Mouse (Mus musculus): Measurements from ENCODE around the gene Aqp12. TPM values are rescaled to one million over a fixed set of nuclear protein-coding genes. Genes with fewer than 3 reads are reported as not detected.
"Not testable (repeated sequence)": the region's sequence is repeated elsewhere in the genome, so short reads cannot be mapped to it uniquely, and the experiment has no call there.

Aqp12 gene
- polyA plus RNA-seq (2012; rRNA removed) = not detected in 2 replicates

- 75% methylated on average over 7 of the region's 7 CpGs for WGBS
- Histone ChIP-seq H3K4me1 (ENCODE audit: control insufficient read depth, insufficient read depth, low read length) (no peaks in the 10 kb centered on the region), H3K4me3 (ENCODE audit: insufficient read depth, low read depth, low read length) (no peak within 1 kb of the TSS), H3K27me3 (replicated peaks; ENCODE audit: control insufficient read depth, insufficient read depth, low read length) (no peaks in the 10 kb centered on the region), H3K27ac (ENCODE audit: insufficient read depth, low read depth, low read length) (no peak within 1 kb of the TSS), H3K36me3 (ENCODE audit: control insufficient read depth, insufficient read depth, low read length) (no peaks in the 10 kb centered on the region)
- no peak for TF ChIP-seq CTCF (conservative IDR thresholded peaks at IDR 0.05; ENCODE audit: insufficient read depth, insufficient read length, low read depth, low read length)
- TF ChIP-seq POLR2A (IDR thresholded peaks at IDR 0.05; ENCODE audit: low read depth, low read length) = no peak
- no peak for DNase-seq
Observed at GRCm38 (mm10) chr1:93006061-93006460, at the start of gene Aqp12. Gene Aqp12, plus strand, starts transcription at chr1:93006334.

DNA sequence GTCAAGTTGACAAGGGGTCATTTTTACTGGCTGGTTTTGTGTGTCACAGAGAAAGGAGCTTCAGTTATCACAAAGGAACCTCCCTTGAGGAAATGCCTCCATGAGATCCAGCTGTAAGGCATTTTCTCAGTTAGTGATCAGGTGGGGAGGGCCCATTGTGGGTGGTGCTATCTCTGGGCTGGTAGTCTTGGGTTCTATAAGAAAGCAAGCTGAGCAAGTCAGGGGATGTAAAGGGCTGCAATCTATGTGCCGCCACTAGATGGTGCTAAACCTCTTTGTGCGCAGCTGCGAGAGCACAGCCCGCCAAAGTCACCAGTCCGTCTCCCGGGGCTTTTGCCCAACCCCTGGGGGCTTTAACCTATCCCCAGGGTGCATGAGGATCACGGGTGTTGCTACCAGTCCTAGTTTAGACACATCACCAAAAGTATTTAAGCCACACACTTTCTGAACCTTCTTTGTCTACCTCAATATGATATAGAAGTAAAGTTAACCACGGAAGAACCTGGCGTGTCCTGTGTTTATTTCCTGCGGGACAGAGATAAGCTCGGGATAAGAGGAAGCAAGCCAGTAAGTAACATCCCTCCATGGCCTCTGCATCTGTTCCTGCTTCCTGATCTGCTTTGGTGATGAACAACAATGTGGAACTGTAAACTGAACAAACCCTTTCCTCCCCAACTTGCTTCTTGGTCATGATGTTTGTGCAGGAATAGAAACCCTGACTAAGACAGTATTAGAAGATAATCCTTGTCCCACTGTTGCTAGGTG is 49.4 kb upstream of the Aqp12 start:
- H3K36me3 ChIP-seq (ENCODE audit: control insufficient read depth, insufficient read depth, low read length); H3K4me3 ChIP-seq (ENCODE audit: insufficient read depth, low read depth, low read length); H3K4me1 ChIP-seq (ENCODE audit: control insufficient read depth, insufficient read depth, low read length); H3K27me3 ChIP-seq (replicated peaks; ENCODE audit: control insufficient read depth, insufficient read depth, low read length); H3K27ac ChIP-seq (ENCODE audit: insufficient read depth, low read depth, low read length): not testable (repeated sequence)
- WGBS = 7% methylated on average over 11 of the region's 11 CpGs
- peak; percentile 29; the same call in 1 of the 2 replicates for TF ChIP-seq CTCF (conservative IDR thresholded peaks at IDR 0.05; ENCODE audit: insufficient read depth, insufficient read length, low read depth, low read length)
- peak; percentile 73 for DNase-seq

- Histone ChIP-seq H3K4me1 (ENCODE audit: control insufficient read depth, insufficient read depth, low read length) (no peaks in the 10 kb centered on the region), H3K27me3 (replicated peaks; ENCODE audit: control insufficient read depth, insufficient read depth, low read length) (no peaks in the 10 kb centered on the region), H3K27ac (ENCODE audit: insufficient read depth, low read depth, low read length) (no peak overlapping the region), H3K36me3 (ENCODE audit: control insufficient read depth, insufficient read depth, low read length) (no peaks in the 10 kb centered on the region), H3K4me3 (ENCODE audit: insufficient read depth, low read depth, low read length) (no peak overlapping the region)
- 66% methylated on average over 1 of the region's 1 CpGs for WGBS
- no peak for DNase-seq
- TF ChIP-seq CTCF (conservative IDR thresholded peaks at IDR 0.05; ENCODE audit: insufficient read depth, insufficient read length, low read depth, low read length) (no peak), POLR2A (IDR thresholded peaks at IDR 0.05; ENCODE audit: low read depth, low read length) (no peak)
Observed at GRCm38 (mm10) chr1:92958999-92959398, 47.1 kb upstream of the Aqp12 start.

DNA sequence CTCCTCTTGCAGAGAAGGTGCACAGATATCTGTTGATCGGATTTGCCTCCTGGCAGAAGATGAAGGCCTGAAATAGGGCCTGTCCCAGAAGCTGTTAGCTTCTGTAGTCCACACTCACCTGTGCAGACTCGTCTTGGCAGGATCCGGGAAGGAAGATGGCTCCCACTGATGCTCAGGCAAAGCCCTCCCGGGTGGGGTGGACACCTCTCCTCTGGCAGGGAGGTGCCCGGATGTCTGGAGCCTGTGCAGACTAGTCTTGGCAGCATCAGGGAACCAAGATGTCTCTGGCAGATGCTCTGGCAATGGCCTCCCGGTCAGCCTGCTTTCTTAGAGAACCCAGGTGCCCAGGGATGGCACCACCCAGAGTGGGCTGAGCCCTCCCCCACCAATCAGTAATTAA is 35.3 kb upstream of the Aqp12 start:
- H3K27me3 ChIP-seq (replicated peaks; ENCODE audit: control insufficient read depth, insufficient read depth, low read length); H3K36me3 ChIP-seq (ENCODE audit: control insufficient read depth, insufficient read depth, low read length); H3K4me3 ChIP-seq (ENCODE audit: insufficient read depth, low read depth, low read length); DNase-seq; H3K4me1 ChIP-seq (ENCODE audit: control insufficient read depth, insufficient read depth, low read length); H3K27ac ChIP-seq (ENCODE audit: insufficient read depth, low read depth, low read length): not testable (repeated sequence)
- 92% methylated on average over 6 of the region's 6 CpGs for WGBS

GRCm38 (mm10) chr1:92971879-92972795 is 34.0 kb upstream of the Aqp12 start:
- Histone ChIP-seq H3K4me1 (ENCODE audit: control insufficient read depth, insufficient read depth, low read length) (no peaks in the 10 kb centered on the region), H3K27ac (ENCODE audit: insufficient read depth, low read depth, low read length) (no peak overlapping the region), H3K27me3 (replicated peaks; ENCODE audit: control insufficient read depth, insufficient read depth, low read length) (no peaks in the 10 kb centered on the region), H3K4me3 (ENCODE audit: insufficient read depth, low read depth, low read length) (no peak overlapping the region), H3K36me3 (ENCODE audit: control insufficient read depth, insufficient read depth, low read length) (no peaks in the 10 kb centered on the region)
- TF ChIP-seq CTCF (conservative IDR thresholded peaks at IDR 0.05; ENCODE audit: insufficient read depth, insufficient read length, low read depth, low read length) = no peak
- TF ChIP-seq POLR2A (IDR thresholded peaks at IDR 0.05; ENCODE audit: low read depth, low read length) = no peak
- WGBS = 80% methylated on average over 7 of the region's 7 CpGs
- peak; percentile 8 for DNase-seq

DNA sequence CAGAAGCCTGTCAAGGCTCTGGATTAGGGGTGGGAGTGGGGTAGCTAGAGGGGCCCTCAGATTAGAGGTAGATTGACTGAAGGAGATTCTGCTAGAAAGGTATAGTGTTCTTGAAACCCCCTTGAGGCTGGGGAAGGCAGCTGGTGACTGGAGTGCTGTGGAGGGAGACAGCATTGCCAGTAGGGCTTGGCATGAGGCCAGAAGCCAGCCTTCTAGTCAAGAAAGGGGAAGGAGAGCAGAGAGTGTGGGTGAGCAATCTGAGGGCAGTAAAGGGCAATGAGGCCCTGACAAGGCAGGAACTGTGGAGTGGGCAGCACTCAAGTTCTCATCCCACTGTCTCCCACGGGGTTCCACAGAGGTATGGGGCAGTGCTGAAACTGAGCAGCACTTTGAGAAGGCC is 33.3 kb upstream of the Aqp12 start:
- Histone ChIP-seq H3K27me3 (replicated peaks; ENCODE audit: control insufficient read depth, insufficient read depth, low read length) (no peaks in the 10 kb centered on the region), H3K27ac (ENCODE audit: insufficient read depth, low read depth, low read length) (no peak overlapping the region), H3K4me1 (ENCODE audit: control insufficient read depth, insufficient read depth, low read length) (no peaks in the 10 kb centered on the region), H3K36me3 (ENCODE audit: control insufficient read depth, insufficient read depth, low read length) (no peaks in the 10 kb centered on the region), H3K4me3 (ENCODE audit: insufficient read depth, low read depth, low read length) (no peak overlapping the region)
- TF ChIP-seq POLR2A (IDR thresholded peaks at IDR 0.05; ENCODE audit: low read depth, low read length) (no peak), CTCF (conservative IDR thresholded peaks at IDR 0.05; ENCODE audit: insufficient read depth, insufficient read length, low read depth, low read length) (no peak)
- DNase-seq = peak; percentile 39
- WGBS = 29% methylated on average over 1 of the region's 1 CpGs

GRCm38 (mm10) chr1:92976141-92976566 is 30.0 kb upstream of the Aqp12 start:
- Histone ChIP-seq H3K36me3 (ENCODE audit: control insufficient read depth, insufficient read depth, low read length) (no peaks in the 10 kb centered on the region), H3K27me3 (replicated peaks; ENCODE audit: control insufficient read depth, insufficient read depth, low read length) (no peaks in the 10 kb centered on the region), H3K4me1 (ENCODE audit: control insufficient read depth, insufficient read depth, low read length) (no peaks in the 10 kb centered on the region), H3K27ac (ENCODE audit: insufficient read depth, low read depth, low read length) (no peak overlapping the region), H3K4me3 (ENCODE audit: insufficient read depth, low read depth, low read length) (no peak overlapping the region)
- TF ChIP-seq CTCF (conservative IDR thresholded peaks at IDR 0.05; ENCODE audit: insufficient read depth, insufficient read length, low read depth, low read length) = no peak
- TF ChIP-seq POLR2A (IDR thresholded peaks at IDR 0.05; ENCODE audit: low read depth, low read length) = no peak
- peak; percentile 38 for DNase-seq
- WGBS = 56% methylated on average over 6 of the region's 6 CpGs

Measured in kidney, adult 2 months (tissue).